Mouse (Mus musculus) bone marrow macrophage, adult 2 months (primary cell): ENCODE measurements around the gene Gpd2. TPM values are rescaled to one million over a fixed set of nuclear protein-coding genes. Genes with fewer than 3 reads are reported as not detected.

Source experiments
- H3K27ac ChIP-seq: 2 replicates; pipeline ENCODE4 v1.5.1; 2012; ENCODE audit warnings: low read depth, low read length; ENCODE audit not compliant: insufficient read depth
- H3K4me1 ChIP-seq: 2 replicates; pipeline ENCODE4 v1.6.1; 2012; ENCODE audit warnings: low read length; ENCODE audit not compliant: control insufficient read depth, insufficient read depth
- H3K4me3 ChIP-seq: 2 replicates; pipeline ENCODE4 v1.5.1; 2012; ENCODE audit warnings: mild to moderate bottlenecking, low read length, moderate library complexity; ENCODE audit not compliant: insufficient read depth
- CTCF ChIP-seq: IDR thresholded peaks from 2 replicates; pipeline ENCODE4 v1.5.1; 2012; ENCODE audit warnings: low read depth, mild to moderate bottlenecking, low read length, moderate library complexity
- POLR2A ChIP-seq: IDR thresholded peaks from 2 replicates; pipeline ENCODE4 v1.6.1; 2012; ENCODE audit warnings: mild to moderate bottlenecking, low read depth, low read length, borderline replicate concordance
- polyA plus RNA-seq: library from polyadenylated mRNA; stranded (reverse); fragments of >200 nt; gene quantifications from 2 replicates; pipeline ENCODE4 v1.2.4, GENCODE M21; 2012; ENCODE audit not compliant: missing spikeins, insufficient read depth, insufficient read length

Gene Gpd2
- polyA plus RNA-seq, 1 experiment, result 6.9 TPM

GRCm38 (mm10) chr2:57250113-57250512 is 12.7 kb downstream of the Gpd2 start:
- no peak overlapping the region for H3K27ac ChIP-seq
- TF ChIP-seq POLR2A (no peak), CTCF (no peak)
- no peak overlapping the region for H3K4me3 ChIP-seq
- H3K4me1 ChIP-seq, result peaks cover 7% of the 10 kb centered on the region

- Histone ChIP-seq H3K27ac (no peak overlapping the region), H3K4me3 (no peak overlapping the region), H3K4me1 (peaks cover 7% of the 10 kb centered on the region)
- no peak for TF ChIP-seq CTCF
- TF ChIP-seq POLR2A, result no peak
These were observed 14.3 kb downstream of the Gpd2 start for GRCm38 (mm10) chr2:57251636-57252317.

GRCm38 (mm10) chr2:57252542-57253301 is 15.3 kb downstream of the Gpd2 start:
- Histone ChIP-seq H3K4me3 (no peak overlapping the region), H3K4me1 (peaks cover 7% of the 10 kb centered on the region), H3K27ac (no peak overlapping the region)
- TF ChIP-seq POLR2A (no peak), CTCF (no peak)

- TF ChIP-seq CTCF, result no peak
- TF ChIP-seq POLR2A, result no peak
- H3K4me3 ChIP-seq, result no peak overlapping the region
- H3K27ac ChIP-seq, result no peak overlapping the region
- H3K4me1 ChIP-seq, result peaks cover 7% of the 10 kb centered on the region
These were observed 16.8 kb downstream of the Gpd2 start for GRCm38 (mm10) chr2:57254267-57254666.

- Histone ChIP-seq H3K27ac (no peak overlapping the region), H3K4me1 (peaks cover 7% of the 10 kb centered on the region), H3K4me3 (no peak overlapping the region)
- TF ChIP-seq CTCF, result no peak
These were observed 17.8 kb downstream of the Gpd2 start for GRCm38 (mm10) chr2:57255153-57255670.

GRCm38 (mm10) chr2:57255836-57256235 is 18.4 kb downstream of the Gpd2 start:
- H3K4me1 ChIP-seq, result peaks cover 9% of the 10 kb centered on the region

GRCm38 (mm10) chr2:57256459-57256858 is 19.0 kb downstream of the Gpd2 start:
- Histone ChIP-seq H3K27ac (no peak overlapping the region), H3K4me1 (peaks cover 10% of the 10 kb centered on the region), H3K4me3 (no peak overlapping the region)
- TF ChIP-seq CTCF (no peak), POLR2A (no peak)

More at GRCm38 (mm10) chr2:57255836-57256235, 18.4 kb downstream of the Gpd2 start:
- H3K27ac ChIP-seq, result no peak overlapping the region
- no peak overlapping the region for H3K4me3 ChIP-seq
- TF ChIP-seq CTCF, result no peak
- no peak for TF ChIP-seq POLR2A

GRCm38 (mm10) chr2:57261286-57262077 is 24.0 kb downstream of the Gpd2 start:
- no peak for TF ChIP-seq CTCF
- no peak for TF ChIP-seq POLR2A
- H3K27ac ChIP-seq, result no peak overlapping the region
- H3K4me3 ChIP-seq, result no peak overlapping the region

GRCm38 (mm10) chr2:57263431-57263830 is 26.0 kb downstream of the Gpd2 start:
- H3K4me1 ChIP-seq, result peaks cover 9% of the 10 kb centered on the region
- TF ChIP-seq CTCF (no peak), POLR2A (no peak)
- no peak overlapping the region for H3K27ac ChIP-seq
- no peak overlapping the region for H3K4me3 ChIP-seq

More at GRCm38 (mm10) chr2:57261286-57262077, 24.0 kb downstream of the Gpd2 start:
- peaks cover 7% of the 10 kb centered on the region for H3K4me1 ChIP-seq

GRCm38 (mm10) chr2:57264912-57265311 is 27.5 kb downstream of the Gpd2 start:
- TF ChIP-seq CTCF (no peak), POLR2A (no peak)
- Histone ChIP-seq H3K4me1 (peaks cover 17% of the 10 kb centered on the region), H3K27ac (no peak overlapping the region), H3K4me3 (no peak overlapping the region)
